Mouse (Mus musculus) ovary, postnatal 36 days (tissue): ENCODE measurements around the gene Slc51a.

Source experiments
- DNase-seq: peaks from one replicate; pipeline ENCODE4 v3.0.0; 2022; ENCODE audit warnings: low spot score, mixed read lengths

Gene Slc51a

DNA sequence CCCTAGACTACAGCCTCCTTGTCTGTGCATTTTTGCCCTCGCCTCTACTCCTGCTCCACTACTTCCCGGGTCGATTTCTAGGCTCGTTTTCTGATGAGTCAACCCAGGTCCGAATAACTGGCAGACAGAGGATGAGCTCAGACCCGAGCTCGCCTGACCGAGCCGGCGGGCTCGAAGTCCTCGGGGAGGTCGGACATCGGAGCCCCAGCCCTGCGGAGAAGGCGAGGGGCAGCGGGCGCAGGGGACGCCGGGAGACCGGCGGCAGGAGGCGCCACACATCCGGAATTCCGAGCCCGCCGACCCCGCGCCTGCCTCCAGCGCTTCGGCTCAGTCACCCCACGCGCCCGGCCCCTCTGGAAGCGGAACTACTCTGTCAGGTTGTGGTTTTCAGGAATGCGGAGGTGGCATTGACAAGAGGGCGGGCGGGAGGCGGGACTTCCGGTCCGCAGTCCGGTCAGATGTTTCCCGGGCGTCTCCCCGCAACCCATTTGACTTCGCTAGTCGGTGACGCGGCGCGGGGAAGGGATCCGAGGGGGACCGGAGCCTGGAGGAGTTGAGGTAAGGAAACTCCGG lies 57.1 kb downstream of the Slc51a start, which contains the start of gene Pcyt1a:
TSS of gene Pcyt1a (plus strand) at position 448 of the 573 bp plus-strand sequence.
- peak; percentile 88 for DNase-seq

DNA sequence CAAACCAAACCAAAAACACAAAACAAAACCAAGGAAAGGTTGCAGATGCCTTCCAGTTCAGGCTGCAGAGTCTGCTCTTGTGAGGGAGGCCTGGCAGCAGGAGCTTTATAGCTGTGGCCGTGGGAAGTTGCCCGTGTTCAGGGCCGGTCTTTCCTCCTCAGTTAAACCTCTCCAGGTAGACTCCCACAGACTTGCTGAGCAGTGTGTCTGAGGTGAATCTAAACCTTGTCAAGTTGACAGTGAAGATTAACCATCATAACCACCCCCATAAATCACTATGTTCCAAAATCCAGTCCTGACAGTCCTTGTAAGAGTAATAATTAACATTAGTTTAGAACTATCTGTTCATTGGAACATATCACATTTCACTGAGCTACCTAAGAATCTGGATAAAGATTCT lies 60.2 kb downstream of the Slc51a start:
- no peak for DNase-seq
